Mouse (Mus musculus): ENCODE data around the gene Iglon5. TPM values are rescaled to one million over a fixed set of nuclear protein-coding genes. Genes with fewer than 3 reads are reported as not detected.
A peak's percentile ranks its signal among the peaks of the same experiment; 100 is the strongest.

The Iglon5 gene
- polyA plus RNA-seq, 1 experiment from 2014 or later = 1.1 TPM

DNA sequence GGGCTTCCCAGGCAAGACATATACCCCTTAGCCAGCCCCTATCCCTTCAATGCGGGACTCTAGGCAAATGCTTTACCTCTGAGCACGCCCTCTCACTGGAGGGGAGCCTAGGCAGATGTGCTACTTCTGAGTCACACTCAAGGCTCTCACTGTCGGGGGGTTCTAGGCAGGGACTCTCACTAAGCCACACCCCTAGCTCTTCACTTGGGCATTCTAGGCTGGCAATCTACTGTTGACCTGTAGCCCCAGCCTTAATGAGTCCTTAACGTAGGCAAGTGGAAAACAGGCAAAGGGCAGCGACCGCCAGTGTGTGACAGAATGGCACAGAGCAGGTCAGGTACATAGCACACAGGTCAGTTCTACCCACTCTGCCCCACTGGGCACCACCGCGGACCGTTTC is 986 bp upstream of the Iglon5 start:
- Histone ChIP-seq H3K4me2 (replicated peaks) (no peak overlapping the region), H3K27ac (replicated peaks) (no peak overlapping the region), H3K9me3 (replicated peaks) (no peaks in the 10 kb centered on the region), H3K36me3 (no peaks in the 10 kb centered on the region), H3K4me3 (replicated peaks) (no peak overlapping the region), H3K9ac (no peak overlapping the region), H3K4me1 (peaks cover 11% of the 10 kb centered on the region; the same call in 1 of the 2 replicates), H3K27me3 (0 out of 2 replicates have a peak, but pooled peaks cover 4% of the 10 kb centered on the region)
- no peak for ATAC-seq (ENCODE audit: insufficient number of reproducible peaks, low FRiP score, low TSS enrichment, low read depth)
- 64% methylated on average over 9 of the region's 9 CpGs for WGBS

DNA sequence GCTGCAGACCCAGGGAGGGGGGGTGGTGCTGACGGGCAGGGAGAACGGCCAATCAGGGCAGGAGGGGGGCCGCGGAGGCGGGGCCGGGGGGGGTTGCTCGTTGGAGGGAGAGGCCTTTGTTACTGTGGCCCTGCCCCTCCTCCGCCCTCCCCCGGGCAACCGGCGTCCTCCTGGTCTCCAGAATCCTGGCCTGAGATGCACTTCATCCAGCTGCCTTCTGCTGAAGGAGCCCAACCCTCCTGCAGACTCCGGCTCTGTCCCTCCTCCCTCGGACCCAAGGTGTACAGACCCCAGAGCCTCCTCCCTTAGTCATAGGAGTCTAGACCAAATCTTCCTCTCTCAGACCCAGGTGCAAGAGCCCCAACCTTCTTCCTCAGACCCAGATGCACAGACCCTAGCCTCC is 308 bp upstream of the Iglon5 start:
- ATAC-seq (ENCODE audit: insufficient number of reproducible peaks, low FRiP score, low TSS enrichment, low read depth) = peak; percentile 78; the same call in 1 of the 2 replicates
- no peaks in the 10 kb centered on the region for H3K9me3 ChIP-seq (replicated peaks)
- peak overlapping the region; percentile 82 for H3K4me2 ChIP-seq (replicated peaks)
- H3K27ac ChIP-seq (replicated peaks) = no peak overlapping the region
- under 1% methylated on average over 10 of the region's 13 CpGs for WGBS
- no peaks in the 10 kb centered on the region for H3K36me3 ChIP-seq
- H3K4me3 ChIP-seq (replicated peaks) = peak overlapping the region; percentile 50
- H3K4me1 ChIP-seq = peaks cover 11% of the 10 kb centered on the region; the same call in 1 of the 2 replicates
- H3K9ac ChIP-seq = peak overlapping the region; percentile 31; the same call in 1 of the 2 replicates
- 0 out of 2 replicates have a peak, but pooled peaks cover 4% of the 10 kb centered on the region for H3K27me3 ChIP-seq

DNA sequence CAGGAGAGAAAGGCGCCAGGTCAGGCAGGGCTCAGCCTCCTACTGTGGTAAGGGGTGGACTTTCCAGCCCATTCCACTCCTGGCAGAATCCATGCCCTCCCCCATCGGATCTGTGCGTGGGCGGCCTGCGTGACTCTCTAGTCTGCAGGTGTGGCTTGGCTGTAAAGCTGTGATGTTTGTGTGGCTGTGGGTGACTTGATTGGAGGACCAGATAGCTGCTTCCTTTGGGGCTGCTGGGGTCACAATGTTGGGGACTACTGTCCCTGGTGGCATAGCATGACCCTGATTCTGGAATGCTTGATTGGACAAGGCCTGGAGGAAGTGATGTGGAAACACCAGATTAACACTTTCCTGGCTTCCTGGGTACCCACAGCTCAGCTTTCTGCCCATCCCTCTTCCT is 1.2 kb downstream of the Iglon5 start:
- Histone ChIP-seq H3K27me3 (no peaks in the 10 kb centered on the region), H3K27ac (replicated peaks) (no peak overlapping the region), H3K4me2 (replicated peaks) (peak overlapping the region; percentile 8; the same call in 1 of the 2 replicates), H3K36me3 (no peaks in the 10 kb centered on the region), H3K9me3 (replicated peaks) (no peaks in the 10 kb centered on the region), H3K4me3 (replicated peaks) (no peak overlapping the region), H3K9ac (no peak overlapping the region), H3K4me1 (peaks cover 11% of the 10 kb centered on the region; the same call in 1 of the 2 replicates)
- no peak for ATAC-seq (ENCODE audit: insufficient number of reproducible peaks, low FRiP score, low TSS enrichment, low read depth)
- WGBS = 34% methylated on average over 5 of the region's 5 CpGs

DNA sequence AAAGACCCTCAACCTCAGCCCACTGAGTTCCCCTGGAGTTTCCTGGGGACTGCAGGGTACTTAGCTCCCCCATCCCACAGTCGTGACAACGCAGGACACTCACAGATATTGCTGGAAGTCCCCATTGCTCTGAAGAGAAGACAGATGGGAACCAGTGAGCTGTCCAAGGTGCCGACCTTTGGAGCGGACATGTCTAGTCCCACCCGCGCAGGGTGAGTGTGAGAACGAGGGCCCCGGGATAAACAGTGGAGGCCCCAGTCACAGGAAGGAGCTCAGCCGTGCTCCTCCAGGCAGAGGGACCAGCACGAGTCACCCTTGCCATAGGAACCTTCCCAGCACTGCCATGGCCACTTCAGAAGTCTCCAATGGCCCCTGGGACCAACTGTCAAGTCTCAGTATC is 6.6 kb downstream of the Iglon5 start:
- no peak overlapping the region for H3K27ac ChIP-seq (replicated peaks)
- H3K9me3 ChIP-seq (replicated peaks) = no peaks in the 10 kb centered on the region
- H3K27me3 ChIP-seq = 0 out of 2 replicates have a peak, but pooled peaks cover under 1% of the 10 kb centered on the region
- no peak overlapping the region for H3K4me2 ChIP-seq (replicated peaks)
- no peak overlapping the region for H3K9ac ChIP-seq
- ATAC-seq (ENCODE audit: insufficient number of reproducible peaks, low FRiP score, low TSS enrichment, low read depth) = no peak
- H3K4me1 ChIP-seq = no peaks in the 10 kb centered on the region
- H3K4me3 ChIP-seq (replicated peaks) = no peak overlapping the region
- WGBS = 6% methylated on average over 10 of the region's 10 CpGs
- H3K36me3 ChIP-seq = no peaks in the 10 kb centered on the region

DNA sequence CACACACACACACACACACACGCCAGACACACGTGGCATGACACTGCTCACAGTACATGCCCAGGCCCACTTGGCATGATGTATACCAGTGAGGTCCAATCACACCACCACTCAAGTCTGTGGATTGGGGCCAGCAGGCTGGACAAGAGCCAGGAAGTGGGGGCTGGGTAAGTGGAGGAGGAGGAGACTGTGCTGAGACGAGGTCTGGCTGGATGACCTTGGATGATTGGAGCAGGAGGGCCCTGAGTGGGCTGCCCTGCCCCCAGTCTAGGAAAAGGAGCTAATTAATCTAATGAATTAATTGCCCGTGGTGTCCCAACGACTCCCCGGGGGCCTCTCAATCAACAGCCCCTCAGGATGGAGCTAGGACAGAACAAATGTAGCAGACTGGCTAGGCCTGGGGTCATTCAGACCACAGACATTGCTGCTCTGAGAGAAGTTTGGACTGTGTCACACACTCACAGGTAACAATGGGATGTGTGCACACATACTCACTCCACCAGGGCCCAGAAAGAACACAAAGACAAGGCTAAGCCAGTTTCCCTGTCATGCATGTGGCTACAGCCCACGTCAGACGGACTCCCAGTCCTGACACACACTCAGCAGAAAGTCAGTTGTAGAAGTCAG is 7.7 kb downstream of the Iglon5 start:
- no peaks in the 10 kb centered on the region for H3K9me3 ChIP-seq (replicated peaks)
- no peak overlapping the region for H3K4me3 ChIP-seq (replicated peaks)
- no peak overlapping the region for H3K4me2 ChIP-seq (replicated peaks)
- H3K4me1 ChIP-seq = no peaks in the 10 kb centered on the region
- peaks cover 10% of the 10 kb centered on the region for H3K27me3 ChIP-seq
- H3K9ac ChIP-seq = no peak overlapping the region
- peak; percentile 29; the same call in 1 of the 2 replicates for ATAC-seq (ENCODE audit: insufficient number of reproducible peaks, low FRiP score, low TSS enrichment, low read depth)
- no peaks in the 10 kb centered on the region for H3K36me3 ChIP-seq
- 56% methylated on average over 8 of the region's 8 CpGs for WGBS
- H3K27ac ChIP-seq (replicated peaks) = no peak overlapping the region

DNA sequence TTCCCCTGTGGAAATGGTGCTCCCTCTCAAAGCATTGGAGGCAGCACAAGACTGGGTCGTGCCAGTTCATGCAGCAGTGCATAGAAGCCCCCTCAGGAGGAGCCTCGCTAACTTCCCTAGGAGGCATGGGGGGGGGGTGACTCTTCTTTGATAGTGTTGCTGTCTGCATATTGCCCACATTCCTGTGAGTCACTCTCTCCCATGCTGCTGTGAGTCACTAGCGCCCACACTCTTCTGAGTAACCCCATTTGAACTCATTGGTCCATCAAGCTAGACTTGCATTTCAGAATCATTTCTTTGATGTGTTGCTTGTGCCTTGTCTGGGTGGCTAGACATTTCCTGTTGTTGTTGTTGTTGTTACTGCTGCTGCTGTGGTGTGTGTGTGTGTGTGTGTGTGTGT is 8.7 kb downstream of the Iglon5 start:
- 58% methylated on average over 3 of the region's 3 CpGs for WGBS
- no peak for ATAC-seq (ENCODE audit: insufficient number of reproducible peaks, low FRiP score, low TSS enrichment, low read depth)
- Histone ChIP-seq H3K9ac (no peak overlapping the region), H3K36me3 (no peaks in the 10 kb centered on the region), H3K4me1 (no peaks in the 10 kb centered on the region), H3K27ac (replicated peaks) (no peak overlapping the region), H3K27me3 (peaks cover 20% of the 10 kb centered on the region), H3K9me3 (replicated peaks) (no peaks in the 10 kb centered on the region), H3K4me2 (replicated peaks) (no peak overlapping the region), H3K4me3 (replicated peaks) (no peak overlapping the region)

DNA sequence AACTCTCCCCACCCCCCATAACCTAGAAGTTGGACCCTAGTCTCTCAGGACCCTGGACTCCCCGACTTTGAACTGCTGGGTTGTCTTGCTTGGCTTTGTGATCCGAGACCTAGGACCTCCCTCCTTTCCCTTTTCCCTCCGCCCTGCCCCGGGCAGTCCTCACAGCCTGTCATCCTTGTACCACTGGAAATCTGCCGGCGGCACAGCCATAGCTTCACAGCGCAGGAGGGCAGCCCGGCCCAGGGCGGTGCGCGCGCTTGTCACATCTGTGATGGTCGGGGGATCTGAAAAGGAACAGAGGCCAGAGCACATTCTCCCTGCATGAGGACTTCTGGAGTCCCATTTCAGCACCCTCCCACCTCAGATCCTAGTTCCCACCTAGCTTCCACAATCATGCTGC is 13.5 kb downstream of the Iglon5 start:
- no peak for ATAC-seq (ENCODE audit: insufficient number of reproducible peaks, low FRiP score, low TSS enrichment, low read depth)
- no peaks in the 10 kb centered on the region for H3K9me3 ChIP-seq (replicated peaks)
- no peak overlapping the region for H3K4me3 ChIP-seq (replicated peaks)
- no peaks in the 10 kb centered on the region for H3K36me3 ChIP-seq
- H3K4me1 ChIP-seq = no peaks in the 10 kb centered on the region
- H3K27me3 ChIP-seq = peaks cover 29% of the 10 kb centered on the region
- H3K9ac ChIP-seq = no peak overlapping the region
- H3K27ac ChIP-seq (replicated peaks) = no peak overlapping the region
- 15% methylated on average over 13 of the region's 13 CpGs for WGBS
- H3K4me2 ChIP-seq (replicated peaks) = no peak overlapping the region

DNA sequence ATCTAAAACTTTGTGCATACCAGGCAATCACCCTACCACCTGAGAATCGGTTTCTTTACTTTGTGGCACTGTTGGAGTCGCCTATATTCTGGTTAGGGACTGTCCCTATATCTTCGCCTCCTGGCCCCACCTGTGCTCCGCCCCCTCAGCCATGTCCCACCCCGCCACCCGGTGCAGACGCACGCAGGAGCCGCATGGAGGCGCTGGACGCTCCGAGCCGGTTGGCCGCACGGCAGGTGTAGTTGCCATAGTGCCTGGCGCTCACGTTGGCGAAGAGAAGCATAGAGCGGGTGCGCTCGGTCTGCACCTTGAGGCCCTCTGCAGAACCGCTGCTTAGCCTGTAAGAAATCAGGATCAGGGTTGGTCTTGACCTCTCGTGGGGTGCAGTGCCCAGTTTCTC is 14.2 kb downstream of the Iglon5 start:
- Histone ChIP-seq H3K4me2 (replicated peaks) (no peak overlapping the region), H3K9ac (no peak overlapping the region), H3K36me3 (no peaks in the 10 kb centered on the region), H3K9me3 (replicated peaks) (no peaks in the 10 kb centered on the region), H3K4me3 (replicated peaks) (no peak overlapping the region), H3K27ac (replicated peaks) (no peak overlapping the region), H3K27me3 (peaks cover 29% of the 10 kb centered on the region), H3K4me1 (no peaks in the 10 kb centered on the region)
- WGBS = 17% methylated on average over 23 of the region's 23 CpGs
- ATAC-seq (ENCODE audit: insufficient number of reproducible peaks, low FRiP score, low TSS enrichment, low read depth) = no peak

DNA sequence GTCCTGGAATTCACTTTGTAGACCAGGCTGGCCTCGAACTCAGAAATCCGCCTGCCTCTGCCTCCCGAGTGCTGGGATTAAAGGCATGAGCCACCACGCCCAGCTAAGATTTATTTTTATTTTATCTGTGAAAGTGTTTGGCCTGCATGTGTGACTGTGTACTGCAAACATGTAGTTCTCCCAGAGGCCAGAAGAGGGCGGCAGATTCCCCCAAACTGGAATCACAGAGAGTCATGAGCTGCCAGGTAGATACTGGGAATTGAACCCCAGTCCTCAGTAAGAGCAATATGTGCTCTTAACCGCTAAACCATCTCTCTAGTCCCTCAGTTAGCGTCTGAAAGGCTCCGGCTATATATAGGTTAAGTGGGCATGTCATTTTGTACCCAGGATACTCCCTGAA is 19.5 kb downstream of the Iglon5 start:
- H3K4me1 ChIP-seq = peaks cover 7% of the 10 kb centered on the region; the same call in 1 of the 2 replicates
- whole genome bisulfite sequencing = 42% methylated on average over 8 of the region's 8 CpGs
- H3K27me3 ChIP-seq = peaks cover 1% of the 10 kb centered on the region; the same call in 1 of the 2 replicates
- H3K9ac ChIP-seq = no peak overlapping the region
- H3K4me2 ChIP-seq (replicated peaks) = no peak overlapping the region
- H3K9me3 ChIP-seq (replicated peaks) = no peaks in the 10 kb centered on the region
- no peaks in the 10 kb centered on the region for H3K36me3 ChIP-seq
- no peak for ATAC-seq (ENCODE audit: insufficient number of reproducible peaks, low FRiP score, low TSS enrichment, low read depth)
- H3K4me3 ChIP-seq (replicated peaks) = no peak overlapping the region
- no peak overlapping the region for H3K27ac ChIP-seq (replicated peaks)

DNA sequence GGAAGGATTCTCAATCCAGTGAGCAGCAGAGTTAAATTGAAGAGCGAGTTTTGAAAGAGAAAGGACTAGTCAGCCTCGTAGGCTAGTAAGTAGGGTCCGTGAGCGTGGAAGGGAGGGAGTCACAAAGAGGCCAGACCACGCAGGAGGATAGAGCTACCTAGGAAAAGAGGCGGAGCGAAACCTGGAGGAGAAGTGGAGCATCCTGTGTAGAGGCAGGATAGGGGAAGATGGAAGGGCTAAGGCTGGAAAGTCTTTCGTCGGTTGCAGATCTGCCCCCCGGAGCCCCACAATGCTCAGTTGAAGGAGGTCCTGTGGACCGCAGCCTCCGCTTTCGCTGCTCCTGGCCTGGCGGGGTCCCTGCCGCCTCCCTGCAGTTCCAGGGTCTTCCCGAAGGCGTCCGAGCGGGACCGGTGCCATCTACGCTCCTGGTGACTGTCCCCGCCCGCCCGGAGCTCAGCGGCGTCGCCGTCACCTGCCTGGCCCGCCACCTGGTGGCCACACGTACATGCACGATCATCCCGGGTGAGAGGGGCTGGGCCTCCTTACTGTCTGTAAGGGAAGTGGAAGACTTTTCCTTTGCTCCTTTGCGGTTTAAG is 23.7 kb downstream of the Iglon5 start:
- H3K36me3 ChIP-seq = no peaks in the 10 kb centered on the region
- peaks cover 14% of the 10 kb centered on the region for H3K4me1 ChIP-seq
- H3K9ac ChIP-seq = peak overlapping the region; percentile 28
- H3K9me3 ChIP-seq (replicated peaks) = no peaks in the 10 kb centered on the region
- H3K4me3 ChIP-seq (replicated peaks) = peak overlapping the region; percentile 54
- H3K27ac ChIP-seq (replicated peaks) = peak overlapping the region; percentile 49; the same call in 1 of the 2 replicates
- peak; percentile 64 for ATAC-seq (ENCODE audit: insufficient number of reproducible peaks, low FRiP score, low TSS enrichment, low read depth)
- peak overlapping the region; percentile 97 for H3K4me2 ChIP-seq (replicated peaks)
- 0 out of 2 replicates have a peak, but pooled peaks cover 9% of the 10 kb centered on the region for H3K27me3 ChIP-seq
- WGBS = under 1% methylated on average over 33 of the region's 33 CpGs

DNA sequence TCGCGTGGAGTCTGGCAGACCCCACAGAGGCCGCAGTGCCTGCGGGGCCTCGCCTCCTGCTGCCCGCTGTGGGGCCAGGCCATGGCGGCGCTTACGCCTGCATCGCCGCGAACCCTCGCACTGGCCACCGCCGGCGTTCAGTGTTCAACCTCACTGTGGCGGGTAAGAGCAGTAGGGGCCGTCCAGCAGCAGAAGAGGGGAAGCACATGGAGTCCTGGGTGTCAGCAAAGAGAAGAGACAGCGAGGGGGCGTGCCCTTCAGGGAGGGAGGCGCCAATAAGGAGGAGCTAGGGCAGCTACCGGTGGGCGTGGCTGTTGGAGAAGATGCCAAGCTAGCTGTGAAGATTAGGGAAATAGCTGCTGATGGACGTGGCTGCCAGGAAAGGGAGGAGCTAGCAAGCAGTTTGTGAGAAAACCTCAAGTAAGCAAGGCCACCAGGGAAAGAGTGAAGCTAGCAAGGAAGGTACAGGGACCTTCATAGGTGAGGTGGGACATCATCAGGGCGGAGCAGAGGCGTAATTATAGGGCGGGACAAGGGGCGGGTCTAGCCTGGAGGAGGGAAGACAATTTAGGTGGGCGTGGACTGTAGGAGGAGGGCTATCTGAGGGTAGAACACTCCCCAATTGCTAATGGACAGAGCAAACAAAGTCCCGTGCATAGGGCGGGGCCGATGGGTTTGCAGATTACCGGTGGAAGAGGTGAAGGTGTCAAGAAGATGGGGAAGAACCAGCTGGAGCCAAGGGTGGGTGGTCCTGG is 24.4 kb downstream of the Iglon5 start:
- peaks cover 14% of the 10 kb centered on the region for H3K4me1 ChIP-seq
- H3K9ac ChIP-seq = peak overlapping the region; percentile 35
- ATAC-seq (ENCODE audit: insufficient number of reproducible peaks, low FRiP score, low TSS enrichment, low read depth) = peak; percentile 85
- H3K4me2 ChIP-seq (replicated peaks) = peak overlapping the region; percentile 97
- H3K27me3 ChIP-seq = 0 out of 2 replicates have a peak, but pooled peaks cover 9% of the 10 kb centered on the region
- no peaks in the 10 kb centered on the region for H3K9me3 ChIP-seq (replicated peaks)
- WGBS = under 1% methylated on average over 32 of the region's 33 CpGs
- peak overlapping the region; percentile 49; the same call in 1 of the 2 replicates for H3K27ac ChIP-seq (replicated peaks)
- no peaks in the 10 kb centered on the region for H3K36me3 ChIP-seq
- peak overlapping the region; percentile 54 for H3K4me3 ChIP-seq (replicated peaks)

All from embryonic facial prominence, embryonic 15.5 days (tissue).